Mouse (Mus musculus) bone marrow macrophage, adult 2 months (primary cell): ENCODE results near the gene Arpp19. TPM values are rescaled to one million over a fixed set of nuclear protein-coding genes. Genes with fewer than 3 reads are reported as not detected.

Experiments
- H3K27ac ChIP-seq: 2 replicates; pipeline ENCODE4 v1.5.1; 2012; ENCODE audit warnings: low read depth, low read length; ENCODE audit not compliant: insufficient read depth
- H3K4me1 ChIP-seq: 2 replicates; pipeline ENCODE4 v1.6.1; 2012; ENCODE audit warnings: low read length; ENCODE audit not compliant: control insufficient read depth, insufficient read depth
- H3K4me3 ChIP-seq: 2 replicates; pipeline ENCODE4 v1.5.1; 2012; ENCODE audit warnings: mild to moderate bottlenecking, low read length, moderate library complexity; ENCODE audit not compliant: insufficient read depth
- CTCF ChIP-seq: IDR thresholded peaks from 2 replicates; pipeline ENCODE4 v1.5.1; 2012; ENCODE audit warnings: low read depth, mild to moderate bottlenecking, low read length, moderate library complexity
- POLR2A ChIP-seq: IDR thresholded peaks from 2 replicates; pipeline ENCODE4 v1.6.1; 2012; ENCODE audit warnings: mild to moderate bottlenecking, low read depth, low read length, borderline replicate concordance
- polyA plus RNA-seq: library from polyadenylated mRNA; stranded (reverse); fragments of >200 nt; gene quantifications from 2 replicates; pipeline ENCODE4 v1.2.4, GENCODE M21; 2012; ENCODE audit not compliant: missing spikeins, insufficient read depth, insufficient read length

The Arpp19 gene
- polyA plus RNA-seq, 1 experiment = 176 TPM

- Histone ChIP-seq H3K4me1 (no peaks in the 10 kb centered on the region), H3K27ac (no peak overlapping the region), H3K4me3 (no peak overlapping the region)
- TF ChIP-seq POLR2A = no peak
- no peak for TF ChIP-seq CTCF
These were observed 27.4 kb downstream of the Arpp19 start for GRCm38 (mm10) chr9:75064678-75065331.

- Histone ChIP-seq H3K4me1 (peaks cover 15% of the 10 kb centered on the region), H3K27ac (peak within 1 kb of the TSS; percentile 94), H3K4me3 (peak within 1 kb of the TSS; percentile 85)
- no peak for TF ChIP-seq POLR2A
- TF ChIP-seq CTCF = no peak
These were observed 33.1 kb downstream of the Arpp19 start, which contains the start of gene Myo5a for GRCm38 (mm10) chr9:75070457-75071028. TSS of gene Myo5a (plus strand) at chr9:75071015.

GRCm38 (mm10) chr9:75071029-75071705 is 33.8 kb downstream of the Arpp19 start:
- Histone ChIP-seq H3K4me1 (peaks cover 19% of the 10 kb centered on the region), H3K27ac (peak overlapping the region; percentile 94), H3K4me3 (peak overlapping the region; percentile 85)
- TF ChIP-seq POLR2A (peak; percentile 75; the same call in 1 of the 2 replicates), CTCF (no peak)

- Histone ChIP-seq H3K4me3 (peak overlapping the region; percentile 85), H3K4me1 (peaks cover 22% of the 10 kb centered on the region), H3K27ac (peak overlapping the region; percentile 94)
- no peak; the same call in 1 of the 2 replicates for TF ChIP-seq POLR2A
These were observed 34.3 kb downstream of the Arpp19 start for GRCm38 (mm10) chr9:75071706-75072192.

- TF ChIP-seq CTCF (no peak), POLR2A (no peak)
- Histone ChIP-seq H3K27ac (peak overlapping the region; percentile 94), H3K4me3 (peak overlapping the region; percentile 85), H3K4me1 (peaks cover 27% of the 10 kb centered on the region)
These were observed 34.9 kb downstream of the Arpp19 start for GRCm38 (mm10) chr9:75072361-75072760.

GRCm38 (mm10) chr9:75077191-75077590 is 39.8 kb downstream of the Arpp19 start:
- Histone ChIP-seq H3K27ac (peak overlapping the region; percentile 95), H3K4me3 (no peak overlapping the region), H3K4me1 (peaks cover 44% of the 10 kb centered on the region)
- no peak for TF ChIP-seq CTCF
- TF ChIP-seq POLR2A = no peak

- no peak overlapping the region for H3K27ac ChIP-seq
- peaks cover 40% of the 10 kb centered on the region for H3K4me1 ChIP-seq
These were observed 47.9 kb downstream of the Arpp19 start for GRCm38 (mm10) chr9:75085242-75085824.

GRCm38 (mm10) chr9:75087823-75088222 is 50.4 kb downstream of the Arpp19 start:
- Histone ChIP-seq H3K27ac (peak overlapping the region; percentile 32), H3K4me1 (peaks cover 40% of the 10 kb centered on the region), H3K4me3 (no peak overlapping the region)
- TF ChIP-seq CTCF = no peak

More at GRCm38 (mm10) chr9:75085242-75085824, 47.9 kb downstream of the Arpp19 start:
- H3K4me3 ChIP-seq = no peak overlapping the region
- TF ChIP-seq CTCF (no peak), POLR2A (no peak)

- no peak for TF ChIP-seq CTCF
- TF ChIP-seq POLR2A = no peak
- Histone ChIP-seq H3K4me1 (peaks cover 53% of the 10 kb centered on the region), H3K27ac (peak overlapping the region; percentile 97)
These were observed 51.9 kb downstream of the Arpp19 start for GRCm38 (mm10) chr9:75089285-75089684.

More at GRCm38 (mm10) chr9:75089285-75089684, 51.9 kb downstream of the Arpp19 start:
- H3K4me3 ChIP-seq = no peak overlapping the region
